Mouse (Mus musculus): ENCODE results near the gene Ahnak2. TPM values are rescaled to one million over a fixed set of nuclear protein-coding genes. Genes with fewer than 3 reads are reported as not detected.

Gene Ahnak2
- polyA plus RNA-seq, 1 experiment from 2014 or later = 3.7 TPM

- ATAC-seq = no peak
- 76% methylated on average over 14 of the region's 14 CpGs for WGBS
- H3K4me2 ChIP-seq (ENCODE audit: low read length) = no peak overlapping the region
Observed at GRCm38 (mm10) chr12:112814682-112815470, 12.4 kb upstream of the Ahnak2 start.

GRCm38 (mm10) chr12:112813370-112813769, 10.9 kb upstream of the Ahnak2 start:
- 83% methylated on average over 7 of the region's 7 CpGs for WGBS
- H3K9me3 ChIP-seq (ENCODE audit: control insufficient read depth, low read length) = no peaks in the 10 kb centered on the region
- ATAC-seq = no peak
- H3K4me1 ChIP-seq (ENCODE audit: control insufficient read depth, insufficient read depth, low read depth, low read length) = peaks cover 12% of the 10 kb centered on the region
- no peak overlapping the region for H3K9ac ChIP-seq (ENCODE audit: low read depth, low read length)
- H3K4me3 ChIP-seq (ENCODE audit: low read length) = no peak overlapping the region
- peaks cover 6% of the 10 kb centered on the region for H3K36me3 ChIP-seq (ENCODE audit: control insufficient read depth, insufficient read depth, low read length)
- H3K27ac ChIP-seq (ENCODE audit: low read depth, low read length) = no peak overlapping the region
- no peaks in the 10 kb centered on the region for H3K27me3 ChIP-seq (replicated peaks; ENCODE audit: control insufficient read depth, insufficient read depth, low read length)
- H3K4me2 ChIP-seq (ENCODE audit: low read length) = no peak overlapping the region

More at GRCm38 (mm10) chr12:112814682-112815470, 12.4 kb upstream of the Ahnak2 start:
- no peak overlapping the region for H3K4me3 ChIP-seq (ENCODE audit: low read length)
- no peak overlapping the region for H3K27ac ChIP-seq (ENCODE audit: low read depth, low read length)
- H3K9me3 ChIP-seq (ENCODE audit: control insufficient read depth, low read length) = no peaks in the 10 kb centered on the region
- no peaks in the 10 kb centered on the region for H3K27me3 ChIP-seq (replicated peaks; ENCODE audit: control insufficient read depth, insufficient read depth, low read length)
- H3K9ac ChIP-seq (ENCODE audit: low read depth, low read length) = no peak overlapping the region
- H3K36me3 ChIP-seq (ENCODE audit: control insufficient read depth, insufficient read depth, low read length) = peaks cover 13% of the 10 kb centered on the region
- H3K4me1 ChIP-seq (ENCODE audit: control insufficient read depth, insufficient read depth, low read depth, low read length) = peaks cover 6% of the 10 kb centered on the region

GRCm38 (mm10) chr12:112810092-112810885, 7.8 kb upstream of the Ahnak2 start:
- no peak overlapping the region for H3K4me3 ChIP-seq (ENCODE audit: low read length)
- no peak for ATAC-seq

GRCm38 (mm10) chr12:112809641-112810040, 7.2 kb upstream of the Ahnak2 start:
- Histone ChIP-seq H3K27me3 (replicated peaks; ENCODE audit: control insufficient read depth, insufficient read depth, low read length) (no peaks in the 10 kb centered on the region), H3K4me2 (ENCODE audit: low read length) (peak overlapping the region; percentile 88), H3K9ac (ENCODE audit: low read depth, low read length) (peak overlapping the region; percentile 63), H3K4me3 (ENCODE audit: low read length) (peak overlapping the region; percentile 56), H3K36me3 (ENCODE audit: control insufficient read depth, insufficient read depth, low read length) (no peaks in the 10 kb centered on the region; the same call in 1 of the 2 replicates), H3K4me1 (ENCODE audit: control insufficient read depth, insufficient read depth, low read depth, low read length) (peaks cover 17% of the 10 kb centered on the region), H3K27ac (ENCODE audit: low read depth, low read length) (peak overlapping the region; percentile 46; the same call in 1 of the 2 replicates), H3K9me3 (ENCODE audit: control insufficient read depth, low read length) (no peaks in the 10 kb centered on the region)
- no peak for ATAC-seq
- WGBS = 26% methylated on average over 8 of the region's 8 CpGs

More at GRCm38 (mm10) chr12:112810092-112810885, 7.8 kb upstream of the Ahnak2 start:
- Histone ChIP-seq H3K9me3 (ENCODE audit: control insufficient read depth, low read length) (no peaks in the 10 kb centered on the region), H3K4me2 (ENCODE audit: low read length) (peak overlapping the region; percentile 88), H3K27me3 (replicated peaks; ENCODE audit: control insufficient read depth, insufficient read depth, low read length) (no peaks in the 10 kb centered on the region), H3K4me1 (ENCODE audit: control insufficient read depth, insufficient read depth, low read depth, low read length) (peaks cover 17% of the 10 kb centered on the region), H3K27ac (ENCODE audit: low read depth, low read length) (no peak overlapping the region), H3K36me3 (ENCODE audit: control insufficient read depth, insufficient read depth, low read length) (peaks cover 2% of the 10 kb centered on the region; the same call in 1 of the 2 replicates), H3K9ac (ENCODE audit: low read depth, low read length) (no peak overlapping the region)
- 61% methylated on average over 19 of the region's 19 CpGs for WGBS

- WGBS = under 1% methylated on average over 64 of the region's 64 CpGs
- H3K36me3 ChIP-seq (ENCODE audit: control insufficient read depth, insufficient read depth, low read length) = no peaks in the 10 kb centered on the region; the same call in 1 of the 2 replicates
- peak; percentile 95 for ATAC-seq
- H3K27ac ChIP-seq (ENCODE audit: low read depth, low read length) = peak within 1 kb of the TSS; percentile 83
- H3K4me2 ChIP-seq (ENCODE audit: low read length) = peak within 1 kb of the TSS; percentile 88
- H3K27me3 ChIP-seq (replicated peaks; ENCODE audit: control insufficient read depth, insufficient read depth, low read length) = no peaks in the 10 kb centered on the region
- peak within 1 kb of the TSS; percentile 56 for H3K4me3 ChIP-seq (ENCODE audit: low read length)
- no peaks in the 10 kb centered on the region for H3K9me3 ChIP-seq (ENCODE audit: control insufficient read depth, low read length)
- peak within 1 kb of the TSS; percentile 63 for H3K9ac ChIP-seq (ENCODE audit: low read depth, low read length)
- H3K4me1 ChIP-seq (ENCODE audit: control insufficient read depth, insufficient read depth, low read depth, low read length) = peaks cover 17% of the 10 kb centered on the region
Observed at GRCm38 (mm10) chr12:112808587-112809364, 6.3 kb upstream of the Ahnak2 start, which contains the start of gene Clba1. Gene Clba1 (plus strand): TSS chr12:112808937.

GRCm38 (mm10) chr12:112808212-112808586, 5.7 kb upstream of the Ahnak2 start:
- ATAC-seq = peak; percentile 38
- Histone ChIP-seq H3K4me2 (ENCODE audit: low read length) (peak overlapping the region; percentile 88), H3K4me3 (ENCODE audit: low read length) (peak overlapping the region; percentile 56), H3K36me3 (ENCODE audit: control insufficient read depth, insufficient read depth, low read length) (no peaks in the 10 kb centered on the region; the same call in 1 of the 2 replicates), H3K27me3 (replicated peaks; ENCODE audit: control insufficient read depth, insufficient read depth, low read length) (no peaks in the 10 kb centered on the region), H3K9ac (ENCODE audit: low read depth, low read length) (peak overlapping the region; percentile 62), H3K9me3 (ENCODE audit: control insufficient read depth, low read length) (no peaks in the 10 kb centered on the region), H3K27ac (ENCODE audit: low read depth, low read length) (peak overlapping the region; percentile 83), H3K4me1 (ENCODE audit: control insufficient read depth, insufficient read depth, low read depth, low read length) (peaks cover 17% of the 10 kb centered on the region)
- 59% methylated on average over 5 of the region's 5 CpGs for WGBS

- H3K36me3 ChIP-seq (ENCODE audit: control insufficient read depth, insufficient read depth, low read length) = no peaks in the 10 kb centered on the region; the same call in 1 of the 2 replicates
- H3K27ac ChIP-seq (ENCODE audit: low read depth, low read length) = no peak overlapping the region
- no peak overlapping the region for H3K9ac ChIP-seq (ENCODE audit: low read depth, low read length)
- H3K4me3 ChIP-seq (ENCODE audit: low read length) = no peak overlapping the region
- no peaks in the 10 kb centered on the region for H3K27me3 ChIP-seq (replicated peaks; ENCODE audit: control insufficient read depth, insufficient read depth, low read length)
- H3K4me1 ChIP-seq (ENCODE audit: control insufficient read depth, insufficient read depth, low read depth, low read length) = peaks cover 17% of the 10 kb centered on the region
- no peaks in the 10 kb centered on the region for H3K9me3 ChIP-seq (ENCODE audit: control insufficient read depth, low read length)
- no peak; the same call in 1 of the 2 replicates for ATAC-seq
- 73% methylated on average over 4 of the region's 4 CpGs for WGBS
- no peak overlapping the region; the same call in 1 of the 2 replicates for H3K4me2 ChIP-seq (ENCODE audit: low read length)
Observed at GRCm38 (mm10) chr12:112807796-112808195, 5.3 kb upstream of the Ahnak2 start.

GRCm38 (mm10) chr12:112806044-112806443, 3.6 kb upstream of the Ahnak2 start:
- peaks cover 26% of the 10 kb centered on the region for H3K4me1 ChIP-seq (ENCODE audit: control insufficient read depth, insufficient read depth, low read depth, low read length)
- H3K4me2 ChIP-seq (ENCODE audit: low read length) = no peak overlapping the region
- H3K36me3 ChIP-seq (ENCODE audit: control insufficient read depth, insufficient read depth, low read length) = no peaks in the 10 kb centered on the region
- H3K9me3 ChIP-seq (ENCODE audit: control insufficient read depth, low read length) = no peaks in the 10 kb centered on the region
- no peak overlapping the region for H3K9ac ChIP-seq (ENCODE audit: low read depth, low read length)
- WGBS = 89% methylated on average over 6 of the region's 6 CpGs
- no peak for ATAC-seq
- H3K4me3 ChIP-seq (ENCODE audit: low read length) = no peak overlapping the region
- H3K27me3 ChIP-seq (replicated peaks; ENCODE audit: control insufficient read depth, insufficient read depth, low read length) = peaks cover 6% of the 10 kb centered on the region
- H3K27ac ChIP-seq (ENCODE audit: low read depth, low read length) = no peak overlapping the region

Measured in hindbrain, embryonic 16.5 days (tissue).